Mouse (Mus musculus) MEL (cell line): Measurements from ENCODE around the gene Otop3.

Source experiments
- CTCF ChIP-seq, 3 experiments: IDR thresholded peaks in 2 of 3; conservative IDR thresholded peaks in 1 of 3; 2 replicates each; pipeline ENCODE4 v1.5.1; 2011 to 2012; ENCODE audit warnings: low read length in 3 of 3, low read depth in 2 of 3, mild to moderate bottlenecking in 2 of 3, improper control_type of control experiment in 1 of 3, inconsistent platforms in 1 of 3, mixed read lengths in 1 of 3, moderate library complexity in 1 of 3; ENCODE audit not compliant: control insufficient read depth in 1 of 3, insufficient read depth in 1 of 3, poor library complexity in 1 of 3, severe bottlenecking in 1 of 3
- EP300 ChIP-seq, 2 experiments: IDR thresholded peaks; 2 replicates each; pipeline ENCODE4 v1.6.1; 2011; ENCODE audit warnings: improper control_type of control experiment in 2 of 2, low read length in 2 of 2, low read depth in 1 of 2, mild to moderate bottlenecking in 1 of 2
- GATA1 ChIP-seq: IDR thresholded peaks from 2 replicates; pipeline ENCODE4 v1.6.1; 2011; ENCODE audit warnings: low read depth, low read length, improper control_type of control experiment
- JUND ChIP-seq: IDR thresholded peaks from 2 replicates; pipeline ENCODE4 v1.6.1; 2011; ENCODE audit warnings: low read depth, mild to moderate bottlenecking, improper control_type of control experiment, low read length
- KAT2A ChIP-seq: conservative IDR thresholded peaks from 2 replicates; pipeline ENCODE4 v1.6.1; 2012; ENCODE audit warnings: low read depth, low read length, improper control_type of control experiment, inconsistent platforms
- MYB ChIP-seq: IDR thresholded peaks from 2 replicates; pipeline ENCODE4 v1.6.1; 2011; ENCODE audit warnings: mild to moderate bottlenecking, low read depth, low read length, improper control_type of control experiment
- POLR2A ChIP-seq, 2 experiments: IDR thresholded peaks; 2 replicates each; pipeline ENCODE4 v1.6.1; 2011 to 2012; ENCODE audit warnings: low read length in 2 of 2, mild to moderate bottlenecking in 2 of 2, control low read depth in 1 of 2, improper control_type of control experiment in 1 of 2, low read depth in 1 of 2, moderate library complexity in 1 of 2; ENCODE audit not compliant: control insufficient read depth in 1 of 2, insufficient read depth in 1 of 2, poor library complexity in 1 of 2
- POLR2AphosphoS2 ChIP-seq: IDR thresholded peaks from 2 replicates; pipeline ENCODE4 v1.6.1; 2011; ENCODE audit warnings: low read length, improper control_type of control experiment
- RCOR1 ChIP-seq: IDR thresholded peaks from 2 replicates; pipeline ENCODE4 v1.6.1; 2012; ENCODE audit warnings: low read depth, mild to moderate bottlenecking, inconsistent platforms, low read length, improper control_type of control experiment
- USF2 ChIP-seq, 2 experiments: IDR thresholded peaks; 2 replicates each; pipeline ENCODE4 v1.6.1; 2011 to 2012; ENCODE audit warnings: improper control_type of control experiment in 2 of 2, low read length in 2 of 2, borderline replicate concordance in 1 of 2, inconsistent platforms in 1 of 2, low read depth in 1 of 2, mild to moderate bottlenecking in 1 of 2; ENCODE audit not compliant: insufficient read depth in 1 of 2
- ZNF384 ChIP-seq: IDR thresholded peaks from 2 replicates; pipeline ENCODE4 v1.6.1; 2012; ENCODE audit warnings: low read depth, mild to moderate bottlenecking, inconsistent platforms, low read length, improper control_type of control experiment

DNA sequence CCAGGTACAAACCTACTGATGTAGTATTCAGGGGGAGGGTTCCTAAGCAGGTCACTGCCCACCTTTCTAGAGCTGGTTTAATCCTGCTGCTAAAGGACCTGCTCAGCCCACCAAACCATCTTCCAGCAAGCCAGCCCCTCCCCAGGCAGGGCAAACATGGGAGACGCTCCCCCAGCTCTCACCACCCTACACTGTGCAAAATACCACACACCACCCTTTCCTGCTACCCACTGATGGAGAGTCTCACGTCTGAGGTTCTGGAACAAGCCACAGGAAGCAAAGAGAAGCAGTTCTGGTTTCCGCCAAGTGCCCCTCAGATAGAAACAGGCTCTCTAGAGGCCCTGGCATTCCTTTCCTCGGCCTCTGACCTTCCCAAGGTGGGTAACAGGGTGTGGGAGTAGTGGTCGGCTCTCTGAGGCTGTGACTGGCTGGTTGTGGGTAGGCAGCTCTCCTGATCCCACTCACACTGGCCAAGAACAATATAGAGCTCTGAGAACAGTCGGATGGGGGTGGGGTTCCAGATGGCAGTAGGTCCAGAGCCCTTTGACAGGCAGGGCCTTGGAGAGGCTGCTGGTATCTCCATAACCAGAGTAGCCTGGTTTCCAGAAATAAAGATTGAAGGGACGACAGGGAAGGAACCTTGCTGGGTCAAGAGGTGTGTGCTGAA is 31.6 kb downstream of the Otop3 start:
- TF ChIP-seq ZNF384 (no peak), POLR2AphosphoS2 (no peak), CTCF (IDR thresholded peaks at IDR 0.05 in 2 of 3, conservative IDR thresholded peaks at IDR 0.05 in 1 of 3; ENCODE audit: control insufficient read depth in 1 of 3, insufficient read depth in 1 of 3, low read depth in 2 of 3, low read length in 3 of 3, poor library complexity in 1 of 3, severe bottlenecking in 1 of 3) (no peak), POLR2A (IDR thresholded peaks at IDR 0.05; ENCODE audit: control insufficient read depth in 1 of 2, insufficient read depth in 1 of 2, low read depth in 1 of 2, low read length in 2 of 2, poor library complexity in 1 of 2) (no peak), RCOR1 (no peak), KAT2A (no peak), MYB (no peak), EP300 (IDR thresholded peaks at IDR 0.05; ENCODE audit: low read depth in 1 of 2, low read length in 2 of 2) (no peak), JUND (no peak), USF2 (IDR thresholded peaks at IDR 0.05; ENCODE audit: borderline replicate concordance in 1 of 2, insufficient read depth in 1 of 2, low read depth in 1 of 2, low read length in 2 of 2) (no peak), GATA1 (no peak)
